In genomic region chr6:137907836-137908235, GRCm38 (mm10) we compare ENCODE assay signal across 16 mouse cellular contexts.
"Had no signal": no experiment of that assay in that cellular context is flagged by ENCODE, and none has a peak within 500 bp of the region (broad histone marks: within the 10 kb centered on the region; RNA-seq: fewer than 3 reads in every experiment).

No protein-coding gene starts in this region.

- H3K4me1 ChIP-seq: liver, embryonic 13.5 days had no signal

- ATAC-seq: inflammation-experienced regulatory T-cells, adult 6 months; intestine, embryonic 16.5 days had no signal

- H3K9ac ChIP-seq: liver, embryonic 13.5 days had no signal

- H3K4me2 ChIP-seq: liver, embryonic 13.5 days; midbrain, embryonic 11.5 days had no signal

- H3K36me3 ChIP-seq: liver, embryonic 13.5 days had no signal

- DNase-seq: kidney, adult 2 months; kidney, postnatal 25 days; layer of hippocampus, postnatal 36 days; liver, embryonic 13.5 days; lung, adult 2 months; lung, postnatal 14 days; lung, postnatal 4 days; midbrain, embryonic 14.5 days; thymus, adult 2 months; thymus, postnatal 14 days; thymus, postnatal 4 days had no signal

- H3K27ac ChIP-seq: kidney, postnatal 0 days; layer of hippocampus, adult 2 months; liver, embryonic 13.5 days had no signal

- H3K4me3 ChIP-seq: layer of hippocampus, adult 2 months; liver, embryonic 13.5 days had no signal

- H3K27me3 ChIP-seq: liver, embryonic 13.5 days had no signal
